Mouse (Mus musculus): ENCODE measurements around the gene Odr4.

- TF ChIP-seq POLR2A (IDR thresholded peaks at IDR 0.05; ENCODE audit: insufficient read depth, low read depth, low read length) = no peak
- TF ChIP-seq CTCF (IDR thresholded peaks at IDR 0.05; ENCODE audit: insufficient read depth, low read depth, low read length) = no peak
These were observed 20.0 kb downstream of the Odr4 start for GRCm38 (mm10) chr1:150372895-150373294.
